Mouse (Mus musculus): ENCODE measurements around the gene Nr5a2.

DNA sequence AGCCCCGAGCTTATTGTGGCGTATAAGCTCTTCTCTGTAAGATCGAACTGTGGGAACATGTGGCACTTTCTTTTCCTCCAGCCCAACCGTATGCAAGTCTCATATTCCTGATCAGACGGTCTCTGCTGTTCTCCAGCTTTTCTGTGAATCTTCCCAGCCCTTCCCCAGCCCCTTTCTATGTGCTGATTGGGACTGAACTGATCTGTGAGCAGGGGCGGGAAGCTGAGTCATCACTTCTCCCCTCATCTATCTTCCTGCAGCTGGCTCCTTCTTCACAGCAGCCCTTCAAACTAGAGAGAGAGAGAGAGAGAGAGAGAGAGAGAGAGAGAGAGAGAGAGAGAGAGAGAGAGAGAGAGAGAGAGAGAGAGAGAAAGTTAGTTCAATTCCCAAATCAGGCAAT is 159.6 kb downstream of the Nr5a2 start:
- TF ChIP-seq CTCF (IDR thresholded peaks at IDR 0.05; ENCODE audit: borderline replicate concordance, insufficient read depth, low read depth, low read length), result no peak
- TF ChIP-seq POLR2A (IDR thresholded peaks at IDR 0.05; ENCODE audit: borderline replicate concordance, insufficient read depth, low read length), result no peak

Data from cerebellum, adult 2 months (tissue).